Mouse (Mus musculus): Measurements from ENCODE around the gene Grid1. TPM values are rescaled to one million over a fixed set of nuclear protein-coding genes. Genes with fewer than 3 reads are reported as not detected.

Gene Grid1
- polyA plus RNA-seq, 1 experiment from 2014 or later = 0.65 TPM

DNA sequence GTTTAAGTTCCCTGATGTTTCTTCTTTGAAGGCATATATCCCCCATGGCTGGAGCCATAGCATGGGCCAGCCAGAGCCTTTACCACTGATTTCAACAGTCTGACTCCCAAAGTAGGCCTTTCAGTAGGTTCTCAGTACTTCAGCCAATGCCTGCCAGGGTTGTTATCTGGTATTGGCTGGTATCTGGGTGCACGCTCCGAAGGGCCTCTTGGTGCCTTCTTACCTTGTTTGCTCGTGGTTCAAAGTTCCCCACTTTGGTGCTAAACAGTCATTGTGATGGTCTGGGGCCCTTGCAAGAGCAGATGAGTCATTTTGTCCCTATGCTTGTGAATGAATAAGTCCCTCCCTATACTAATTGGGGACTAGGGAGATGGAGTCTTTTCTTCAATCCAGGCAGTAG lies 377.5 kb downstream of the Grid1 start:
- 84% methylated on average over 3 of the region's 3 CpGs for WGBS
- no peaks in the 10 kb centered on the region for H3K36me3 ChIP-seq
- no peak overlapping the region for H3K27ac ChIP-seq
- H3K9ac ChIP-seq = no peak overlapping the region
- no peak for ATAC-seq (ENCODE audit: insufficient number of reproducible peaks, insufficient read depth, low FRiP score, low TSS enrichment)
- no peaks in the 10 kb centered on the region for H3K9me3 ChIP-seq
- no peak overlapping the region for H3K4me3 ChIP-seq
- no peak overlapping the region for H3K4me2 ChIP-seq (replicated peaks)
- H3K27me3 ChIP-seq = no peaks in the 10 kb centered on the region
- no peaks in the 10 kb centered on the region for H3K4me1 ChIP-seq

DNA sequence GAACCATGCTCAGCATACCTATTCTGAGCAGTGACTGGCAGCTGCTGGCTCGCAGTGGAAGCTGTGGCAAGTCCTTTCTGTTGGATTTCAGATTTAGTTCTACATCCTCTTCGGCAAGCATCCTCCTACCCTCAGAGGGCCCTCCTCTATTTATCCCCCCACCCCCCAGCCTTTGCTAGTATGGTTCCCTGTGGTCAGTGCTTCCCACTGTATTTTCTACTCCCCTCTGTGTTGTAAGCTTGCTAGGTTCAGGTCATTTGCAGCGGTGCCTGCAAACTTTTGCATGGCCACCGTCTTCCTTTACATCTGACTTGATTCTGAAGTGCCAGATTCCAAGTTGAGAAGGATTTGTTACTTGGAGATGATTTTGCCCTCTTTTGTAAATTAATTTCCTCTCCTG lies 378.5 kb downstream of the Grid1 start:
- Histone ChIP-seq H3K9me3 (no peaks in the 10 kb centered on the region), H3K4me2 (replicated peaks) (no peak overlapping the region), H3K36me3 (no peaks in the 10 kb centered on the region), H3K27ac (no peak overlapping the region), H3K27me3 (no peaks in the 10 kb centered on the region), H3K9ac (no peak overlapping the region), H3K4me1 (no peaks in the 10 kb centered on the region), H3K4me3 (no peak overlapping the region)
- WGBS = 83% methylated on average over 4 of the region's 4 CpGs
- ATAC-seq (ENCODE audit: insufficient number of reproducible peaks, insufficient read depth, low FRiP score, low TSS enrichment) = no peak

DNA sequence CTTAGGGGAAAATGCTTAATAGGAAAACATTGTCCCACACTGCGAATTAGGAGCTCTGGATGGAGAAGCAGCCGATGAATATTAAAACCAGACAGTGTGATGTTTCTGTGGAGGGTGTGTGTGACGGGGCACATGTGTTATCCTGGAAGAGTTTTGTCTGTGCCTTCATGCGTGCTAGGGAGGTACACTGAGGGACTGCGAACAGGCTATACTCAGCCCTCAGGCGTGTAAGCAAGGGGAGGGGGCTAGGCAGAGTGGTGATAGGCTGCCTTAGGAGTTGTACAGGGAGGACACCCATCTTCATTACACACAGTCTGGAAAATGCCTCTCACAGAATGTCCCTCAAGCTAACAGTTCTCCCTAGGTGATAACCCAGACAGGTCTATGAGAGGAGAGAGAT lies 379.0 kb downstream of the Grid1 start:
- H3K9me3 ChIP-seq = no peaks in the 10 kb centered on the region
- no peaks in the 10 kb centered on the region for H3K27me3 ChIP-seq
- H3K4me1 ChIP-seq = no peaks in the 10 kb centered on the region
- no peaks in the 10 kb centered on the region for H3K36me3 ChIP-seq
- no peak overlapping the region for H3K27ac ChIP-seq
- no peak overlapping the region for H3K4me2 ChIP-seq (replicated peaks)
- H3K9ac ChIP-seq = no peak overlapping the region
- 77% methylated on average over 6 of the region's 6 CpGs for WGBS
- H3K4me3 ChIP-seq = no peak overlapping the region
- no peak for ATAC-seq (ENCODE audit: insufficient number of reproducible peaks, insufficient read depth, low FRiP score, low TSS enrichment)

DNA sequence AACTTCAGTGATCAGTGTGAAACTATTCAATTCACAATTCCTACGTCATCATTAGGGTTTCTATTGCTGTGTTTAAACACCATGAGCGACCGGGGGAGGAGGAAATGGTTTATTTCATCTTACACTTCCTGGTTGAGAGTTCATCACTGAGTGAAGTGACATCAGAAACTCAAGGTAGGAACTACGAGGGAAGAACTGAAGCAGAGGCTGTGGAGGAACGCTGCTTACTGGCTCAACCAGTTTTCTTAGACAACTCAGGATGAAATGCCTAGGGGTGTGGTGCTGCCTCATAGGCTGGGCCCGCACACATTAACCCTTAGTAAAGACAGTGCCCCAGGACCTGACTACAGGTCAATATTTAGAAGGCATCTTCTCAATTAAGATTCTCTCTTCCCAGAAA lies 389.5 kb downstream of the Grid1 start:
- Histone ChIP-seq H3K36me3 (no peaks in the 10 kb centered on the region), H3K4me3 (no peak overlapping the region), H3K9ac (no peak overlapping the region), H3K4me2 (replicated peaks) (no peak overlapping the region), H3K27ac (no peak overlapping the region), H3K27me3 (no peaks in the 10 kb centered on the region), H3K4me1 (no peaks in the 10 kb centered on the region), H3K9me3 (no peaks in the 10 kb centered on the region)
- whole genome bisulfite sequencing = 71% methylated on average over 6 of the region's 6 CpGs
- no peak for ATAC-seq (ENCODE audit: insufficient number of reproducible peaks, insufficient read depth, low FRiP score, low TSS enrichment)

DNA sequence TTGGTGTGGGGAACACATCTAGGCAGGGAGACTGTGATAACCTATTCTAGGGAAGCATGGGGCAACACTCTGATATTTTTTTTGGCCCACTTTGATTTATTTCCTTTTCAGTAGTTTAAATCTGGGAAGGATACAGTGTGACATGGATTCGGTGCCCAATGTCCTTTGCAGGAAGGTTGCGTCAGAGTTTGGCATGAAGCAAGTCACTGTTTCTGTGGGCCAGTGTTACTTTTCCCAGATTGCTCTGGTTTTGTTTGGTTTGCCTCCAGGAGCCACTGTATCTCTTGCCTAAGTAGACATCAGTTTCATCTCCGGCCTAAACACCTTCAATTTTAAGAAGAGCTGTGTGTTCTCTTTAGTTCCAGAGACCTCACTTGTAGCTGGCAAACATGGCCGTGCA lies 399.1 kb downstream of the Grid1 start:
- Histone ChIP-seq H3K4me3 (no peak overlapping the region), H3K9ac (no peak overlapping the region), H3K27me3 (no peaks in the 10 kb centered on the region), H3K4me2 (replicated peaks) (no peak overlapping the region), H3K4me1 (no peaks in the 10 kb centered on the region), H3K36me3 (no peaks in the 10 kb centered on the region), H3K9me3 (no peaks in the 10 kb centered on the region), H3K27ac (no peak overlapping the region)
- 91% methylated on average over 4 of the region's 4 CpGs for WGBS
- ATAC-seq (ENCODE audit: insufficient number of reproducible peaks, insufficient read depth, low FRiP score, low TSS enrichment) = no peak

DNA sequence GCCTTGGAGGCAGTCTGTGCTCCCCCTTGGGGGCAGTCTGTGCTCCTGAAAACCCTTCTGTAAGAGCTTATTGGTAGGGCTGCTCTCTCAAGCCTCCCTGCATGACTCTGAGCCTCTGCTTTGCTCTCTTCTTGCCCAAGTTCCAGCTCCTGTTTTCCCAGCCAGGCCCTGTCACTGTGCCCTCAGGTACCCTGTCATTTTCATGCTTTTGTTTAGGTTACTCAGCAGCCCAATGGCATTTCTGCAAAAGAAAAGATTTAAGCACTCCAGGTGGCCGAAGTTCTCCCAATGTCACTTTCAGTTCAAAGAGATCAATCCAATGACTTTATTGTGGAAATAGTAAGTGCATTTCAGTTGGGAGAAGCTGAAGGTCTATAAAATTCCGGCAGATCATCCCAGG lies 402.3 kb downstream of the Grid1 start:
- Histone ChIP-seq H3K4me2 (replicated peaks) (no peak overlapping the region), H3K4me3 (no peak overlapping the region), H3K36me3 (no peaks in the 10 kb centered on the region), H3K27ac (no peak overlapping the region), H3K4me1 (no peaks in the 10 kb centered on the region), H3K27me3 (no peaks in the 10 kb centered on the region), H3K9ac (no peak overlapping the region), H3K9me3 (no peaks in the 10 kb centered on the region)
- ATAC-seq (ENCODE audit: insufficient number of reproducible peaks, insufficient read depth, low FRiP score, low TSS enrichment) = no peak
- WGBS = 74% methylated on average over 2 of the region's 2 CpGs

DNA sequence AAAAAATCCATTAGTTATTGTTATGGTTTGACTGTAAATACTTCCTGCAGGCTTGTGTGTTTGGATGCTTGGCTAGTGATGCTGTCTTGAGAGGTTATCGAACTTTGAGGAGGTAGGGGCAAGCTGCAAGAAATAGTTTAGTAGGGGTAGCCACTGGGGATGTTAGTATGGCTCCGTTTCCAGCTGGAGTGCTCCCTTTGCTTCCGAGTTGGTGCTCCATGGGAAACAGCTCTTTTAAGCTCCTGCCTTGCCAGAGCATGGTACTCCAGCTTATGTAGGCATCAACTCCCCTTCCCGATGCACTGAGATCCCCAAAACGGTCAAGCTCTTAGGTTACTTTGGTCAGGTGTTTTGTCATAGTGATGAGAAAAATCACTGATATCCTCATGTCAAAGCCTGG lies 407.7 kb downstream of the Grid1 start:
- Histone ChIP-seq H3K27ac (no peak overlapping the region), H3K36me3 (no peaks in the 10 kb centered on the region), H3K4me1 (no peaks in the 10 kb centered on the region), H3K4me2 (replicated peaks) (no peak overlapping the region), H3K4me3 (no peak overlapping the region), H3K9me3 (no peaks in the 10 kb centered on the region), H3K27me3 (no peaks in the 10 kb centered on the region), H3K9ac (no peak overlapping the region)
- 83% methylated on average over 5 of the region's 5 CpGs for WGBS
- ATAC-seq (ENCODE audit: insufficient number of reproducible peaks, insufficient read depth, low FRiP score, low TSS enrichment) = no peak

DNA sequence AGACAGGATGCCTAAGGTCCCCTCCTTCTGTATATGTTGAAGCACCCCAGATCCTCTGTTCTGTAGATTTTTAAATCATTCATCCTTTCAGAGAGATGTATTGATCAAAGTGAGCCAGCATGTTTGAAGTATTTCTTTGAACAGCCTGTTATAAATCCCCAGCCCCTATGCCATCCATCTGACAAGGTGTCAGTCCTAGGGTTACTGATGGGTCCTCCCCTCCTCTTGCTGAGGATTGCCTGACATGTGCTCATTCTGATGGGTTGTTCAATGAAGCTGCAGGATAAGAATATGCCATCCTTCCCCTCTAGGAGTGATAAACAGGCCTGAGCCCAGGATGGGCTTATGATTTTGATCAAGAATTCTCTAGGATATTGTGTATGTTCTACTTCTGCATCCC lies 411.5 kb downstream of the Grid1 start:
- no peaks in the 10 kb centered on the region for H3K27me3 ChIP-seq
- H3K4me3 ChIP-seq = no peak overlapping the region
- no peak for ATAC-seq (ENCODE audit: insufficient number of reproducible peaks, insufficient read depth, low FRiP score, low TSS enrichment)
- H3K9ac ChIP-seq = no peak overlapping the region
- no peaks in the 10 kb centered on the region for H3K9me3 ChIP-seq
- no peak overlapping the region for H3K27ac ChIP-seq
- no peak overlapping the region for H3K4me2 ChIP-seq (replicated peaks)
- H3K36me3 ChIP-seq = no peaks in the 10 kb centered on the region
- no peaks in the 10 kb centered on the region for H3K4me1 ChIP-seq

DNA sequence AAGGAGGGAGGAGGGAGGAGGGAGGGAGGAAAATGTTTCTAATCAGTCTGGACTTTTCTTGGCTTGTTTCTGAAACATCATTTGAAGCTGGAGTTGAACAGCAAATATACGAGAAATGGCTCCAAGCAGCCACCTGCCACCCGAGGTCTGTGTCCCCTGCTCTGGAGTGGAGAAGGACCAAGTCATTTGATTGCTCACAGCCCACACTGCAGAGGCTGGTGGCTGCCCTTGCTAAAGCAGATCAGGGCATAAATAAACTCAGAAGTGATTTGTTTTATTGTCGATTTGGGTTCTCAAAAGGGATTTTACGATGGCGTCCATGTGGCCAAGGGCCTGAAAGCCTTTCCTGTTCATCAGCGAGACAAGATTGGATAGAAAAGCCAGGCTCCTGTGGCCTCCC lies 423.0 kb downstream of the Grid1 start:
- Histone ChIP-seq H3K36me3 (no peaks in the 10 kb centered on the region), H3K4me2 (replicated peaks) (no peak overlapping the region), H3K9ac (no peak overlapping the region), H3K9me3 (no peaks in the 10 kb centered on the region), H3K27ac (no peak overlapping the region), H3K4me1 (no peaks in the 10 kb centered on the region), H3K27me3 (no peaks in the 10 kb centered on the region), H3K4me3 (no peak overlapping the region)
- no peak for ATAC-seq (ENCODE audit: insufficient number of reproducible peaks, insufficient read depth, low FRiP score, low TSS enrichment)
- WGBS = 85% methylated on average over 6 of the region's 6 CpGs

DNA sequence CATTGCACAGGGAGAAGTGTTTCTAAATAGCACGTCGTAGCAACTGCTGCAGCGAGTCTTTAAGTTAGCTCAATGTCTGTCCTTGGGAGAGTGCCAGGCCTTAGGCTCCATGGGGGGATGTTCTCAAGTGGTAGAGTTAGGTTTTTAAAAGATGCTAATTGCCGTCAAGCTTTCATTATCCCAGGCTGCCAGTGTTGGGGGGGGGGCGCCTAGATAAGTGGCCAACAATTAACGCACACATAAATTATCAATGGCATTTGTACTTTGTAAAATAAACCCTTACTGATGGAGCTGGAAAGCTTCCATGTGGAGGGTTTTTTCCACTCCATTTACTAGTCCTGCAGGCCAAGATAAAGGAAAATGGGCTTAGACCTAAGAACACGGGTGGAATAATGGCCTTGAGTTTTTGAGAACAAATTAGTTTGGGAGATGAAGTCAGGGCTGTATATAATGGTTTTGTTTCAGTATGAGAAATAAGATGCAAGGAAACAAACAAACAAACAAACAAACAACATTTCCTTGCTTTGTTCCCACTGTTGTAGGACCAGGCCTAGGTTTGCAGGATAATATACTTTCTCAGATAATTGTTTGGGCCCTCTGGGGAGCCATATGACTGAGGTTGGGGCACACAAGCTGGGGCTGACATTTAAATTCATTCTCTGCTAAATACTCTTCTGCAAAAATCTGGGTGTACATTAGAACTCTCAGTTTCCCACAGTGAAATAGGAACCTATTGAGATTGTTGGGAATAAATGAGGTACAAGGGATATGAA lies 425.1 kb downstream of the Grid1 start:
- no peak for ATAC-seq (ENCODE audit: insufficient number of reproducible peaks, insufficient read depth, low FRiP score, low TSS enrichment)
- Histone ChIP-seq H3K4me2 (replicated peaks) (no peak overlapping the region), H3K27me3 (no peaks in the 10 kb centered on the region), H3K4me1 (no peaks in the 10 kb centered on the region), H3K9ac (no peak overlapping the region), H3K4me3 (no peak overlapping the region), H3K36me3 (no peaks in the 10 kb centered on the region), H3K9me3 (no peaks in the 10 kb centered on the region), H3K27ac (no peak overlapping the region)
- WGBS = 83% methylated on average over 7 of the region's 7 CpGs

DNA sequence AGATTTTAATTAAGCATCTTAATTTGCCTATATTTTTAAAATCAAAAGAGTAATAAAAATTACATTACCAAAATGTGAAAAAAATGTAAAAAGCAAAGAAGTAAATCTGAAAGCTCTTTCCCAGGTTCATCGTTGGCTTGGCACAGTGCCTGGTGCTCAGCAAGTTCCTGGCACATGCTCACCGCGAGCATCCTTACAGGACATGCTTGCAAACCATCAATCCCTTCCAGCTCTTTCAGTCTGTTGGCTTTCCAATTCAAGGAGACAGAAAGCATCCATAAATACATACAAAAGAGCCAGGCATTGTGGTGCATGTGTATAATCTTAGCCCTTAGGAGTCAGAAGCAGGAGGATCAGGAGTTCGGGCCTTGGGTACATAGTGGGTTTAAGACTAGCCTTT lies 430.5 kb downstream of the Grid1 start:
- Histone ChIP-seq H3K4me3 (no peak overlapping the region), H3K9ac (no peak overlapping the region), H3K4me2 (replicated peaks) (no peak overlapping the region), H3K9me3 (no peaks in the 10 kb centered on the region), H3K36me3 (no peaks in the 10 kb centered on the region), H3K4me1 (no peaks in the 10 kb centered on the region), H3K27ac (no peak overlapping the region), H3K27me3 (no peaks in the 10 kb centered on the region)
- 86% methylated on average over 4 of the region's 4 CpGs for WGBS
- no peak for ATAC-seq (ENCODE audit: insufficient number of reproducible peaks, insufficient read depth, low FRiP score, low TSS enrichment)

DNA sequence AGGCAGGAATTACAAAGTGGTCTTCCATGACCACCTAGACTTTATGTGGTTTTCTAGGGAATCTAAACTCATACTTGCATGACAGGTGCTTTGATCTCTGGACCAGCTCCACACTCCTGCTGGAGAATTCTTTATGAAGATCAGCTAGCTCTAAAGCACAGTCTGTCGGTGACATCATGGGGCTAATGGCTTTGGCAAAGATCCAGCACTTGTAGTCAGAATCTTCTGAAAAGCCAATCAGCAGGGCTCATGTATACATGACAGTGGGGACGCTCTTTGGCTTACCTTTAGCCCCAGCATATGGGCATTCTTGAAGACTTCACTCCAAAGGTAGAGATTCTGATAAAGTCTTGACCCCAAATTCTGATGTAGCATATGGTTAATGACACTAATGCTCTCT lies 434.6 kb downstream of the Grid1 start:
- Histone ChIP-seq H3K27ac (no peak overlapping the region), H3K27me3 (no peaks in the 10 kb centered on the region), H3K4me2 (replicated peaks) (no peak overlapping the region), H3K9me3 (no peaks in the 10 kb centered on the region), H3K9ac (no peak overlapping the region), H3K4me3 (no peak overlapping the region), H3K36me3 (no peaks in the 10 kb centered on the region), H3K4me1 (no peaks in the 10 kb centered on the region)
- 74% methylated on average over 2 of the region's 2 CpGs for WGBS
- ATAC-seq (ENCODE audit: insufficient number of reproducible peaks, insufficient read depth, low FRiP score, low TSS enrichment) = no peak

DNA sequence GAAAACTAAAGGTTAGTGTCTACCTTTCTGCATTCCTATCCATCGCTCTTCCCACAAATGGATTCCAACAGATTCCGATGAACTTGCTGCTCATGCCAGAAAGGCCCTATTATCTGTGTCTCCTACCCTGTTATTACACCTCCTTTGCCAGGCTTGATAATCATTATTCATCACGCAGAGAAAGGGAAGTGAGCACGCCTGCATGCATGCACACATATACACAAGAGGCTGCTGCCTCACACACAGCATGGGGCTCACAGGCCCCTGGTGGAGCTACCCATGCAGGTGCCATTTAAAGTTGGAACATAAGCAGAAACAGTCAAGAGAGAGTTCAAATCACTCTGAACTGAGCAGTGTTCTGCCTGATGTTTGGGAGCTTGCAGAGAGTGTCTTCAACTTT lies 450.4 kb downstream of the Grid1 start:
- H3K9me3 ChIP-seq = no peaks in the 10 kb centered on the region
- ATAC-seq (ENCODE audit: insufficient number of reproducible peaks, insufficient read depth, low FRiP score, low TSS enrichment) = no peak
- no peaks in the 10 kb centered on the region for H3K4me1 ChIP-seq
- no peak overlapping the region for H3K27ac ChIP-seq
- no peak overlapping the region for H3K4me2 ChIP-seq (replicated peaks)
- no peaks in the 10 kb centered on the region for H3K36me3 ChIP-seq
- WGBS = 86% methylated on average over 4 of the region's 4 CpGs
- H3K4me3 ChIP-seq = no peak overlapping the region
- H3K9ac ChIP-seq = no peak overlapping the region
- H3K27me3 ChIP-seq = no peaks in the 10 kb centered on the region

Data from embryonic facial prominence, embryonic 12.5 days (tissue).